Mouse (Mus musculus) megakaryocyte, embryonic 14.5 days (primary cell): ENCODE measurements at regions not wholly inside any gene's neighbourhood (a gene's known extent, or its start where the extent isn't known, plus 50 kb on each side); places are given as distances from the start of the nearest gene placed in this dataset.

Experiments used
- FLI1 ChIP-seq: IDR thresholded peaks from 2 replicates; pipeline ENCODE4 v1.6.1; 2012; ENCODE audit warnings: low read length, inconsistent platforms, mixed read lengths
- GATA1 ChIP-seq: IDR thresholded peaks from 3 replicates; pipeline ENCODE4 v1.6.1; 2012; ENCODE audit warnings: mixed read lengths, low read length, inconsistent platforms, borderline replicate concordance

DNA sequence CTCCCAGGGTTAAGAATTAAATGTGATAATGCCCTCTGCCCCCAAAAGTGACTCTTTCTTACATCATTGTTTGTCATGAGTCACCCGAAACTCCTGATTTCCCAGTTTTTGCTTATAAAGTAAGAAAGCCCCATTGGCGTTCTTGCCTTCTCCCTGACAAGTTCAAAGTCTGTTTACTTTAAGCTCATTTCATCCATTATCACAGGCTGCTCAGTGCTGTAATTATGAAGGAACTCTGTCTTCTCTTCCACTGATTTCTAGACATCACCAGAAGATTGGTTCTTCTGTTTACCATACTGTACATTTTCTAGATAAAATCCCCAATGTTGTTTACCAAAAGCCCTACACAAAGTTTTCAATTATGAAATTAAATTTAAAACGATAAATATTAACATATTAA, 81.2 kb upstream of the 4933402D24Rik start:
- TF ChIP-seq GATA1 (no peak), FLI1 (no peak)
